Mouse (Mus musculus) erythroblast, embryonic 14.5 days (primary cell): Measurements from ENCODE around the gene Lrrc20.

Source experiments
- GATA1 ChIP-seq: IDR thresholded peaks from 2 replicates; pipeline ENCODE4 v1.6.1; 2012; ENCODE audit warnings: low read length, inconsistent platforms, mixed read lengths
- TAL1 ChIP-seq: IDR thresholded peaks from 3 replicates; pipeline ENCODE4 v1.6.1; 2012; ENCODE audit warnings: low read length, inconsistent platforms, mixed read lengths

GRCm38 (mm10) chr10:61440202-61440800 is 35.3 kb upstream of the Lrrc20 start:
- no peak for TF ChIP-seq GATA1
- TF ChIP-seq TAL1, result no peak
